Mouse (Mus musculus) kidney, postnatal 0 days (tissue): ENCODE measurements around the gene Dus2. TPM values are rescaled to one million over a fixed set of nuclear protein-coding genes. Genes with fewer than 3 reads are reported as not detected.

Experiments
- ATAC-seq: fragments of 200-750 bp; cut with Nextera tagmentation; replicated peaks from 2 replicates; pipeline ENCODE4 v1.8.0; 2017; ENCODE audit warnings: low read depth, moderate number of reproducible peaks, moderate TSS enrichment, moderate library complexity; ENCODE audit not compliant: low FRiP score
- DNase-seq: peaks from one replicate; pipeline ENCODE4 v3.0.0-alpha.2; 2016; ENCODE audit warnings: low spot score
- H3K27ac ChIP-seq: fragments of 300-500 bp; sonication (generic); 2 replicates; pipeline ENCODE4 v1.5.1; 2014; ENCODE audit warnings: mild to moderate bottlenecking
- H3K27me3 ChIP-seq: fragments of 300-500 bp; sonication (generic); 2 replicates; pipeline ENCODE4 v1.6.1; 2014; ENCODE audit warnings: low read length, mixed read lengths; ENCODE audit not compliant: insufficient read depth
- H3K36me3 ChIP-seq: fragments of 300-500 bp; sonication (generic); 2 replicates; pipeline ENCODE4 v1.6.1; 2014; ENCODE audit warnings: low read length, mixed read lengths; ENCODE audit not compliant: insufficient read depth
- H3K4me1 ChIP-seq: fragments of 300-500 bp; sonication (generic); replicated peaks from 2 replicates; pipeline ENCODE4 v1.6.1; 2014; ENCODE audit warnings: antibody characterized with exemption, low read length, mixed read lengths; ENCODE audit not compliant: insufficient read depth
- H3K4me2 ChIP-seq: fragments of 300-500 bp; sonication (generic); 2 replicates; pipeline ENCODE4 v1.6.1; 2014; ENCODE audit warnings: mild to moderate bottlenecking, low read length, moderate library complexity, mixed read lengths
- H3K4me3 ChIP-seq: fragments of 300-500 bp; sonication (generic); replicated peaks from 2 replicates; pipeline ENCODE4 v1.5.1; 2014; ENCODE audit warnings: low read depth, low read length
- H3K9ac ChIP-seq: fragments of 300-500 bp; sonication (generic); 2 replicates; pipeline ENCODE4 v1.6.1; 2014; ENCODE audit warnings: low read depth, low read length
- H3K9me3 ChIP-seq: fragments of 300-500 bp; sonication (generic); replicated peaks from 2 replicates; pipeline ENCODE4 v1.6.1; 2016; ENCODE audit warnings: low read length, inconsistent platforms, mixed read lengths
- CTCF ChIP-seq: IDR thresholded peaks from 2 replicates; pipeline ENCODE4 v1.5.1; 2016; ENCODE audit warnings: antibody characterized with exemption, low read depth, mild to moderate bottlenecking, moderate library complexity
- whole genome bisulfite sequencing: fragments of 180-500 bp; shearing (Covaris S2); extraction: QIAGEN DNeasy Blood & Tissue Kit; methylation state at CpG from one replicate; pipeline ENCODE4 v1.1.7; 2014; 5-methylcytosine and 5-hydroxymethylcytosine counted together
- polyA plus RNA-seq: library from polyadenylated mRNA; unstranded; fragments of >200 nt; fragmentation: Nextera tagmentation; extraction: Ambion mirVana; gene quantifications from 2 replicates; pipeline ENCODE4 v1.2.1, GENCODE M21; 2015

Gene Dus2
- polyA plus RNA-seq, 1 experiment from 2014 or later = 11.7 TPM

- H3K4me2 ChIP-seq = no peak overlapping the region
- 68% methylated on average over 7 of the region's 7 CpGs for WGBS
- no peak for DNase-seq
- H3K27me3 ChIP-seq = no peaks in the 10 kb centered on the region
- H3K36me3 ChIP-seq = no peaks in the 10 kb centered on the region
- H3K9me3 ChIP-seq = no peaks in the 10 kb centered on the region
- H3K4me3 ChIP-seq = no peak overlapping the region
- no peak for TF ChIP-seq CTCF
- H3K27ac ChIP-seq = no peak overlapping the region
- no peaks in the 10 kb centered on the region for H3K4me1 ChIP-seq
- no peak overlapping the region for H3K9ac ChIP-seq
- ATAC-seq = no peak
Measured at GRCm38 (mm10) chr8:105996359-105996758, 5.2 kb downstream of the Dus2 start.

GRCm38 (mm10) chr8:105998971-105999370, 7.8 kb downstream of the Dus2 start:
- Histone ChIP-seq H3K9ac (no peak overlapping the region), H3K27me3 (no peaks in the 10 kb centered on the region), H3K9me3 (no peaks in the 10 kb centered on the region), H3K27ac (no peak overlapping the region), H3K4me2 (no peak overlapping the region), H3K36me3 (no peaks in the 10 kb centered on the region), H3K4me3 (no peak overlapping the region), H3K4me1 (no peaks in the 10 kb centered on the region)
- DNase-seq = no peak
- 88% methylated on average over 2 of the region's 2 CpGs for WGBS
- ATAC-seq = no peak
- no peak for TF ChIP-seq CTCF

- no peak for TF ChIP-seq CTCF
- H3K9me3 ChIP-seq = no peaks in the 10 kb centered on the region
- no peak for DNase-seq
- no peak overlapping the region for H3K9ac ChIP-seq
- H3K27me3 ChIP-seq = no peaks in the 10 kb centered on the region
- no peak overlapping the region for H3K4me2 ChIP-seq
- no peaks in the 10 kb centered on the region for H3K36me3 ChIP-seq
- H3K4me1 ChIP-seq = no peaks in the 10 kb centered on the region
- H3K4me3 ChIP-seq = no peak overlapping the region
- 80% methylated on average over 4 of the region's 4 CpGs for WGBS
- no peak overlapping the region for H3K27ac ChIP-seq
- ATAC-seq = no peak
Measured at GRCm38 (mm10) chr8:106001908-106002307, 10.8 kb downstream of the Dus2 start.

- H3K36me3 ChIP-seq = 0 out of 2 replicates have a peak, but pooled peaks cover 4% of the 10 kb centered on the region
- H3K27ac ChIP-seq = no peak overlapping the region
- no peaks in the 10 kb centered on the region for H3K4me1 ChIP-seq
- no peak overlapping the region for H3K4me2 ChIP-seq
- WGBS = 80% methylated on average over 8 of the region's 8 CpGs
- ATAC-seq (no peak), DNase-seq (no peak)
- H3K4me3 ChIP-seq = no peak overlapping the region
- H3K27me3 ChIP-seq = no peaks in the 10 kb centered on the region
- no peak overlapping the region for H3K9ac ChIP-seq
- no peak for TF ChIP-seq CTCF
- H3K9me3 ChIP-seq = no peaks in the 10 kb centered on the region
Measured at GRCm38 (mm10) chr8:106004538-106005207, 13.5 kb downstream of the Dus2 start.

DNA sequence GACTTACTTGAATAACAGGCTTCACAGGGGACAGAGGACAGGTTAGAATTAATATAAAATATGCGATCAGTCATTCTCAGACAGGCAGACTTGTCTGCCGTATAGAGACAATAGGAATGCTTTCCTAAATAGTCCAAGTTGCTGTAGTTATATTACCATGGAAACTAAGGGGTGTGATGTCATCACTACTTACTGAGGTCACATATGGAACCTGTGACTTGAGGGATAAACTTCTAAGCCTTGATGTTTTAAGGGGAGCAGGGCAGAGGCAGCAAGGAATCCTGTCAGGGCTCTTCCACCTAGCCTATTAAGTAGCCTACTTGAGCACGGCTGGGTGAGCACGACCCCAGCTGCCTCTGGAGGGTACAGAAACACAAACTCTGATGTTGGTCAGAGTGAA, 14.7 kb downstream of the Dus2 start, which contains the start of gene Dpep2nb:
TSS of gene Dpep2nb (minus strand) at position 101 of the 400 bp plus-strand sequence.
- no peak within 1 kb of the TSS for H3K4me2 ChIP-seq
- no peak within 1 kb of the TSS for H3K27ac ChIP-seq
- TF ChIP-seq CTCF = no peak
- H3K4me3 ChIP-seq = no peak within 1 kb of the TSS
- no peaks in the 10 kb centered on the region for H3K27me3 ChIP-seq
- WGBS = 71% methylated on average over 4 of the region's 4 CpGs
- no peaks in the 10 kb centered on the region for H3K9me3 ChIP-seq
- ATAC-seq (no peak), DNase-seq (no peak)
- 0 out of 2 replicates have a peak, but pooled peaks cover 4% of the 10 kb centered on the region for H3K36me3 ChIP-seq
- H3K9ac ChIP-seq = no peak within 1 kb of the TSS
- peaks cover 8% of the 10 kb centered on the region; the same call in 1 of the 2 replicates for H3K4me1 ChIP-seq

- Histone ChIP-seq H3K27me3 (no peaks in the 10 kb centered on the region), H3K9ac (no peak overlapping the region), H3K4me3 (no peak overlapping the region), H3K36me3 (0 out of 2 replicates have a peak, but pooled peaks cover 4% of the 10 kb centered on the region), H3K4me2 (no peak overlapping the region), H3K27ac (no peak overlapping the region), H3K4me1 (peaks cover 8% of the 10 kb centered on the region; the same call in 1 of the 2 replicates), H3K9me3 (no peaks in the 10 kb centered on the region)
- no peak for ATAC-seq
- DNase-seq = peak; percentile 7
- WGBS = 84% methylated on average over 4 of the region's 4 CpGs
- peak; percentile 42; the same call in 1 of the 2 replicates for TF ChIP-seq CTCF
Measured at GRCm38 (mm10) chr8:106006413-106006812, 15.3 kb downstream of the Dus2 start.
